Mouse (Mus musculus) bone marrow macrophage, adult 2 months (primary cell): Measurements from ENCODE around the gene Rab3a. TPM values are rescaled to one million over a fixed set of nuclear protein-coding genes. Genes with fewer than 3 reads are reported as not detected.

Experiments
- H3K27ac ChIP-seq: 2 replicates; pipeline ENCODE4 v1.5.1; 2012; ENCODE audit warnings: low read depth, low read length; ENCODE audit not compliant: insufficient read depth
- H3K4me1 ChIP-seq: 2 replicates; pipeline ENCODE4 v1.6.1; 2012; ENCODE audit warnings: low read length; ENCODE audit not compliant: control insufficient read depth, insufficient read depth
- H3K4me3 ChIP-seq: 2 replicates; pipeline ENCODE4 v1.5.1; 2012; ENCODE audit warnings: mild to moderate bottlenecking, low read length, moderate library complexity; ENCODE audit not compliant: insufficient read depth
- CTCF ChIP-seq: IDR thresholded peaks from 2 replicates; pipeline ENCODE4 v1.5.1; 2012; ENCODE audit warnings: low read depth, mild to moderate bottlenecking, low read length, moderate library complexity
- POLR2A ChIP-seq: IDR thresholded peaks from 2 replicates; pipeline ENCODE4 v1.6.1; 2012; ENCODE audit warnings: mild to moderate bottlenecking, low read depth, low read length, borderline replicate concordance
- polyA plus RNA-seq: library from polyadenylated mRNA; stranded (reverse); fragments of >200 nt; gene quantifications from 2 replicates; pipeline ENCODE4 v1.2.4, GENCODE M21; 2012; ENCODE audit not compliant: missing spikeins, insufficient read depth, insufficient read length

Rab3a gene
- polyA plus RNA-seq, 1 experiment, result 9.4 TPM

- Histone ChIP-seq H3K27ac (no peak overlapping the region), H3K4me3 (no peak overlapping the region), H3K4me1 (peaks cover 28% of the 10 kb centered on the region)
- no peak for TF ChIP-seq POLR2A
- TF ChIP-seq CTCF, result no peak
Measured at GRCm38 (mm10) chr8:70772075-70772474, 17.6 kb downstream of the Rab3a start.

GRCm38 (mm10) chr8:70772890-70773289 lies 18.4 kb downstream of the Rab3a start:
- Histone ChIP-seq H3K4me1 (peaks cover 21% of the 10 kb centered on the region), H3K27ac (no peak overlapping the region), H3K4me3 (no peak overlapping the region)
- TF ChIP-seq POLR2A, result no peak
- TF ChIP-seq CTCF, result no peak

- H3K4me1 ChIP-seq, result peaks cover 20% of the 10 kb centered on the region
- H3K27ac ChIP-seq, result no peak overlapping the region
- H3K4me3 ChIP-seq, result no peak overlapping the region
Measured at GRCm38 (mm10) chr8:70773410-70773809, 18.9 kb downstream of the Rab3a start.

DNA sequence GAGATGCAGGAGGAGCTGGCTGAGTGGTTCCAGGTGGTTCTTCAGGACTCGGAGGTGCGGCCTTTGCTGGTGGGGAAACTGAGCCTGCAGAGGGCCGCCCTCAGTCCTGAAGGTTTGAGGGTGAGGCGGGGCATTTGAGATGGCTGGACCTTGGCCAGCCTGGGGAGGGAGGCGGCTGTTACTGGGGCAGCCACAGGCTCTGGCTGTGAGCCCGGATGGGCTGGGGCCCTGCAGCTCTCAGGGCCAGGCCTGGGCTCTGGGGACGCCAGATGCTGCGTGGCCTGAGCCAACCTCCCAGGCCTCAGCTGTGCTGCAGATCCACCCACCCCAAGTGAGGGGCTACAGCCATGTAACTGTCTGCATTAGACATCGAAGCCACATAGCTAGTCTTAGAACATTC lies 19.4 kb downstream of the Rab3a start:
- H3K4me1 ChIP-seq, result peaks cover 18% of the 10 kb centered on the region
- H3K4me3 ChIP-seq, result no peak overlapping the region
- no peak overlapping the region for H3K27ac ChIP-seq
- TF ChIP-seq CTCF (no peak), POLR2A (no peak)

More at GRCm38 (mm10) chr8:70773410-70773809, 18.9 kb downstream of the Rab3a start:
- no peak for TF ChIP-seq POLR2A

GRCm38 (mm10) chr8:70774740-70775139 lies 20.3 kb downstream of the Rab3a start:
- H3K27ac ChIP-seq, result no peak overlapping the region
- peaks cover 14% of the 10 kb centered on the region for H3K4me1 ChIP-seq
- no peak overlapping the region for H3K4me3 ChIP-seq
- no peak for TF ChIP-seq POLR2A

GRCm38 (mm10) chr8:70775227-70775626 lies 20.7 kb downstream of the Rab3a start:
- peaks cover 14% of the 10 kb centered on the region for H3K4me1 ChIP-seq
- peak overlapping the region; percentile 90 for H3K4me3 ChIP-seq
- H3K27ac ChIP-seq, result no peak overlapping the region
- TF ChIP-seq POLR2A, result no peak
- TF ChIP-seq CTCF, result no peak

- H3K4me3 ChIP-seq, result peak overlapping the region; percentile 90
- TF ChIP-seq CTCF, result no peak
- no peak for TF ChIP-seq POLR2A
- H3K4me1 ChIP-seq, result peaks cover 14% of the 10 kb centered on the region
- H3K27ac ChIP-seq, result peak overlapping the region; percentile 23; the same call in 1 of the 2 replicates
Measured at GRCm38 (mm10) chr8:70775851-70776495, 21.5 kb downstream of the Rab3a start.

- Histone ChIP-seq H3K4me1 (peaks cover 14% of the 10 kb centered on the region), H3K4me3 (peak within 1 kb of the TSS; percentile 91), H3K27ac (peak within 1 kb of the TSS; percentile 100)
- TF ChIP-seq POLR2A, result 0 out of 2 replicates have a peak, but pooled peaks have one; percentile 2
- no peak for TF ChIP-seq CTCF
Measured at GRCm38 (mm10) chr8:70776496-70777444, 22.3 kb downstream of the Rab3a start, which contains the start of gene Pik3r2. Gene Pik3r2 (minus strand): TSS chr8:70776713.

- H3K27ac ChIP-seq, result no peak overlapping the region
- H3K4me3 ChIP-seq, result no peak overlapping the region
- peaks cover 12% of the 10 kb centered on the region for H3K4me1 ChIP-seq
- no peak for TF ChIP-seq POLR2A
- TF ChIP-seq CTCF, result no peak
Measured at GRCm38 (mm10) chr8:70780093-70780492, 25.6 kb downstream of the Rab3a start.
